Mouse (Mus musculus): Measurements from ENCODE around the gene Lmln. TPM values are rescaled to one million over a fixed set of nuclear protein-coding genes. Genes with fewer than 3 reads are reported as not detected.

Lmln gene
- polyA plus RNA-seq (2014; fragmentation: Nextera tagmentation; extraction: Ambion mirVana): 3.3 and 4.1 TPM in 2 replicates

GRCm38 (mm10) chr16:33062024-33062681, at the start of gene Lmln:
TSS of gene Lmln (plus strand) at chr16:33062521.
- peak within 1 kb of the TSS; percentile 61 for H3K27ac ChIP-seq (ENCODE audit: low read depth)
- ATAC-seq (replicated peaks; ENCODE audit: low FRiP score, low TSS enrichment, low read depth) (peak; percentile 96), DNase-seq (ENCODE audit: low spot score) (peak; percentile 92)
- peak within 1 kb of the TSS; percentile 74 for H3K4me3 ChIP-seq (ENCODE audit: low read depth, low read length)
- H3K4me2 ChIP-seq (ENCODE audit: low read length): peak within 1 kb of the TSS; percentile 69
- peaks cover 33% of the 10 kb centered on the region for H3K36me3 ChIP-seq (ENCODE audit: control insufficient read depth, insufficient read depth, low read length)
- no peaks in the 10 kb centered on the region for H3K9me3 ChIP-seq (ENCODE audit: control insufficient read depth, low read length)
- H3K27me3 ChIP-seq (replicated peaks; ENCODE audit: control insufficient read depth, insufficient read depth, low read length): no peaks in the 10 kb centered on the region
- WGBS: under 1% methylated on average over 58 of the region's 64 CpGs
- H3K4me1 ChIP-seq (replicated peaks; ENCODE audit: control insufficient read depth, insufficient read depth, low read length): peaks cover 15% of the 10 kb centered on the region; the same call in 1 of the 2 replicates
- H3K9ac ChIP-seq (ENCODE audit: low read length): peak within 1 kb of the TSS; percentile 58

- Histone ChIP-seq H3K4me2 (ENCODE audit: low read length) (no peak overlapping the region), H3K9me3 (ENCODE audit: control insufficient read depth, low read length) (no peaks in the 10 kb centered on the region), H3K27ac (ENCODE audit: low read depth) (no peak overlapping the region), H3K4me3 (ENCODE audit: low read depth, low read length) (no peak overlapping the region), H3K36me3 (ENCODE audit: control insufficient read depth, insufficient read depth, low read length) (peaks cover 55% of the 10 kb centered on the region), H3K27me3 (replicated peaks; ENCODE audit: control insufficient read depth, insufficient read depth, low read length) (no peaks in the 10 kb centered on the region), H3K4me1 (replicated peaks; ENCODE audit: control insufficient read depth, insufficient read depth, low read length) (no peaks in the 10 kb centered on the region), H3K9ac (ENCODE audit: low read length) (no peak overlapping the region)
- WGBS: 93% methylated on average over 5 of the region's 5 CpGs
- ATAC-seq (replicated peaks; ENCODE audit: low FRiP score, low TSS enrichment, low read depth): no peak
- no peak for DNase-seq (ENCODE audit: low spot score)
These were observed 48.5 kb upstream of the Lmln start for GRCm38 (mm10) chr16:33013801-33014200.

GRCm38 (mm10) chr16:33014921-33015320, 47.4 kb upstream of the Lmln start:
- no peaks in the 10 kb centered on the region for H3K9me3 ChIP-seq (ENCODE audit: control insufficient read depth, low read length)
- H3K4me1 ChIP-seq (replicated peaks; ENCODE audit: control insufficient read depth, insufficient read depth, low read length): no peaks in the 10 kb centered on the region
- H3K27me3 ChIP-seq (replicated peaks; ENCODE audit: control insufficient read depth, insufficient read depth, low read length): no peaks in the 10 kb centered on the region
- H3K27ac ChIP-seq (ENCODE audit: low read depth): no peak overlapping the region
- no peak for ATAC-seq (replicated peaks; ENCODE audit: low FRiP score, low TSS enrichment, low read depth)
- no peak overlapping the region for H3K4me2 ChIP-seq (ENCODE audit: low read length)
- DNase-seq (ENCODE audit: low spot score): no peak
- no peak overlapping the region for H3K4me3 ChIP-seq (ENCODE audit: low read depth, low read length)
- H3K9ac ChIP-seq (ENCODE audit: low read length): no peak overlapping the region
- 91% methylated on average over 1 of the region's 1 CpGs for WGBS
- H3K36me3 ChIP-seq (ENCODE audit: control insufficient read depth, insufficient read depth, low read length): peaks cover 45% of the 10 kb centered on the region

GRCm38 (mm10) chr16:33015396-33015907, 46.9 kb upstream of the Lmln start:
- H3K9ac ChIP-seq (ENCODE audit: low read length): no peak overlapping the region
- WGBS: 90% methylated on average over 3 of the region's 3 CpGs
- ATAC-seq (replicated peaks; ENCODE audit: low FRiP score, low TSS enrichment, low read depth): no peak
- H3K27ac ChIP-seq (ENCODE audit: low read depth): no peak overlapping the region
- no peaks in the 10 kb centered on the region for H3K9me3 ChIP-seq (ENCODE audit: control insufficient read depth, low read length)
- no peaks in the 10 kb centered on the region for H3K27me3 ChIP-seq (replicated peaks; ENCODE audit: control insufficient read depth, insufficient read depth, low read length)
- H3K4me1 ChIP-seq (replicated peaks; ENCODE audit: control insufficient read depth, insufficient read depth, low read length): no peaks in the 10 kb centered on the region
- no peak for DNase-seq (ENCODE audit: low spot score)
- H3K4me3 ChIP-seq (ENCODE audit: low read depth, low read length): no peak overlapping the region
- peaks cover 40% of the 10 kb centered on the region for H3K36me3 ChIP-seq (ENCODE audit: control insufficient read depth, insufficient read depth, low read length)
- H3K4me2 ChIP-seq (ENCODE audit: low read length): no peak overlapping the region

- WGBS: 90% methylated on average over 2 of the region's 2 CpGs
- H3K27me3 ChIP-seq (replicated peaks; ENCODE audit: control insufficient read depth, insufficient read depth, low read length): no peaks in the 10 kb centered on the region
- H3K4me2 ChIP-seq (ENCODE audit: low read length): no peak overlapping the region
- no peaks in the 10 kb centered on the region for H3K4me1 ChIP-seq (replicated peaks; ENCODE audit: control insufficient read depth, insufficient read depth, low read length)
- no peak for DNase-seq (ENCODE audit: low spot score)
- no peak overlapping the region for H3K4me3 ChIP-seq (ENCODE audit: low read depth, low read length)
- peaks cover 39% of the 10 kb centered on the region for H3K36me3 ChIP-seq (ENCODE audit: control insufficient read depth, insufficient read depth, low read length)
- no peaks in the 10 kb centered on the region for H3K9me3 ChIP-seq (ENCODE audit: control insufficient read depth, low read length)
- no peak for ATAC-seq (replicated peaks; ENCODE audit: low FRiP score, low TSS enrichment, low read depth)
- H3K27ac ChIP-seq (ENCODE audit: low read depth): no peak overlapping the region
- H3K9ac ChIP-seq (ENCODE audit: low read length): no peak overlapping the region
These were observed 46.3 kb upstream of the Lmln start for GRCm38 (mm10) chr16:33015986-33016385.

- no peak for ATAC-seq (replicated peaks; ENCODE audit: low FRiP score, low TSS enrichment, low read depth)
- no peak for DNase-seq (ENCODE audit: low spot score)
- Histone ChIP-seq H3K4me1 (replicated peaks; ENCODE audit: control insufficient read depth, insufficient read depth, low read length) (no peaks in the 10 kb centered on the region), H3K9ac (ENCODE audit: low read length) (no peak overlapping the region), H3K36me3 (ENCODE audit: control insufficient read depth, insufficient read depth, low read length) (peaks cover 27% of the 10 kb centered on the region), H3K9me3 (ENCODE audit: control insufficient read depth, low read length) (no peaks in the 10 kb centered on the region), H3K27me3 (replicated peaks; ENCODE audit: control insufficient read depth, insufficient read depth, low read length) (no peaks in the 10 kb centered on the region), H3K4me2 (ENCODE audit: low read length) (no peak overlapping the region), H3K4me3 (ENCODE audit: low read depth, low read length) (no peak overlapping the region), H3K27ac (ENCODE audit: low read depth) (no peak overlapping the region)
- 72% methylated on average over 5 of the region's 5 CpGs for WGBS
These were observed 44.5 kb upstream of the Lmln start for GRCm38 (mm10) chr16:33017677-33018349.

- 67% methylated on average over 21 of the region's 21 CpGs for WGBS
- Histone ChIP-seq H3K27me3 (replicated peaks; ENCODE audit: control insufficient read depth, insufficient read depth, low read length) (no peaks in the 10 kb centered on the region), H3K36me3 (ENCODE audit: control insufficient read depth, insufficient read depth, low read length) (peaks cover 12% of the 10 kb centered on the region), H3K4me3 (ENCODE audit: low read depth, low read length) (no peak overlapping the region), H3K9ac (ENCODE audit: low read length) (no peak overlapping the region), H3K27ac (ENCODE audit: low read depth) (no peak overlapping the region), H3K9me3 (ENCODE audit: control insufficient read depth, low read length) (no peaks in the 10 kb centered on the region), H3K4me1 (replicated peaks; ENCODE audit: control insufficient read depth, insufficient read depth, low read length) (no peaks in the 10 kb centered on the region), H3K4me2 (ENCODE audit: low read length) (no peak overlapping the region)
- ATAC-seq (replicated peaks; ENCODE audit: low FRiP score, low TSS enrichment, low read depth): no peak
- DNase-seq (ENCODE audit: low spot score): no peak
These were observed 43.1 kb upstream of the Lmln start for GRCm38 (mm10) chr16:33019117-33019770.

- DNase-seq (ENCODE audit: low spot score): no peak
- no peak for ATAC-seq (replicated peaks; ENCODE audit: low FRiP score, low TSS enrichment, low read depth)
- H3K27me3 ChIP-seq (replicated peaks; ENCODE audit: control insufficient read depth, insufficient read depth, low read length): no peaks in the 10 kb centered on the region
- no peaks in the 10 kb centered on the region for H3K9me3 ChIP-seq (ENCODE audit: control insufficient read depth, low read length)
- H3K27ac ChIP-seq (ENCODE audit: low read depth): no peak overlapping the region
- no peaks in the 10 kb centered on the region for H3K4me1 ChIP-seq (replicated peaks; ENCODE audit: control insufficient read depth, insufficient read depth, low read length)
- H3K4me2 ChIP-seq (ENCODE audit: low read length): no peak overlapping the region
- no peak overlapping the region for H3K4me3 ChIP-seq (ENCODE audit: low read depth, low read length)
- WGBS: 80% methylated on average over 3 of the region's 3 CpGs
- H3K9ac ChIP-seq (ENCODE audit: low read length): no peak overlapping the region
- H3K36me3 ChIP-seq (ENCODE audit: control insufficient read depth, insufficient read depth, low read length): 0 out of 2 replicates have a peak, but pooled peaks cover 5% of the 10 kb centered on the region
These were observed 40.9 kb upstream of the Lmln start for GRCm38 (mm10) chr16:33021381-33021780.

Data from intestine, embryonic 14.5 days (tissue).